Mouse (Mus musculus): ENCODE measurements around the gene B4galt4. TPM values are rescaled to one million over a fixed set of nuclear protein-coding genes. Genes with fewer than 3 reads are reported as not detected.
"Not testable (repeated sequence)": the region's sequence is repeated elsewhere in the genome, so short reads cannot be mapped to it uniquely, and the experiment has no call there.

The B4galt4 gene
- total and polyA plus RNA-seq, 3 experiments: not detected

DNA sequence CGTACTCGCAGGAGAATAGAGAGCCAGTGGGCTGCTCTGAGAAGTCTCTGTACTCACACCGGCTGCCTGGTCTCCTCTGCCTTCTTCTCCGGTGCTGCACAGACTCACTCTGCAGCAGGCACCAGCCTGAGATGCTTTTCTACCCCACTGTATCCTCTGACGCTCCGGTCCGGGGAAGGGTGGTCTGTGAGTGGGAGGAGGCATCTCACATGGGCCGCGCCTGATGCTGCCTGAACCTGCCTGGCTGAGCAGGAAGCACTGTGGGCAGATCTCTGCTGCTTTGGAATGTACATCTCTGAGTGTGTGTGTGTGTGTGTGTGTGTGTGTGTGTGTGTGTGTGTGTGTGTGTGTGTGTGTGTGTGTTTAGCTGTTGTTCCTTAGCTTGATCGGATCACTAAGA lies 58.0 kb downstream of the B4galt4 start, which contains the start of gene Upk1b:
Upk1b (minus strand) TSS at position 238 of the 400 bp plus-strand sequence.
- no peak within 1 kb of the TSS for H3K4me3 ChIP-seq (replicated peaks in 1 of 3; ENCODE audit: low read depth in 2 of 3, low read length in 2 of 3, poor library complexity in 1 of 3)
- H3K27ac ChIP-seq (ENCODE audit: insufficient read depth, low read depth): no peak within 1 kb of the TSS
- no peaks in the 10 kb centered on the region for H3K79me2 ChIP-seq (replicated peaks; ENCODE audit: control insufficient read depth, extremely low read depth, insufficient read depth, poor library complexity, severe bottlenecking)
- H3K36me3 ChIP-seq (replicated peaks in 1 of 2; ENCODE audit: control insufficient read depth in 1 of 2, insufficient read depth in 1 of 2, low read length in 1 of 2): no peaks in the 10 kb centered on the region
- H3K4me1 ChIP-seq (ENCODE audit: control insufficient read depth in 1 of 2, insufficient read depth in 2 of 2): peaks cover 3 to 7% of the 10 kb centered on the region in 2 experiments; a peak in 3 of 4 replicates
- H3K9me3 ChIP-seq (replicated peaks; ENCODE audit: low read length): no peaks in the 10 kb centered on the region
- H3K9ac ChIP-seq (ENCODE audit: insufficient read depth, low read depth): no peak within 1 kb of the TSS
- TF ChIP-seq JUND (conservative IDR thresholded peaks at IDR 0.05; ENCODE audit: low read depth, low read length): no peak
- no peak for TF ChIP-seq E2F4 (IDR thresholded peaks at IDR 0.05; ENCODE audit: insufficient replicate concordance, low read depth, low read length)
- no peak for TF ChIP-seq BHLHE40 (IDR thresholded peaks at IDR 0.05; ENCODE audit: low read depth, low read length)
- no peak for TF ChIP-seq POLR2AphosphoS2 (IDR thresholded peaks at IDR 0.05; ENCODE audit: low read depth, low read length)
- TF ChIP-seq UBTF (IDR thresholded peaks at IDR 0.05; ENCODE audit: low read depth, low read length): no peak
- no peak for TF ChIP-seq CHD1 (IDR thresholded peaks at IDR 0.05; ENCODE audit: low read depth, low read length)
- no peak for TF ChIP-seq USF1 (IDR thresholded peaks at IDR 0.05; ENCODE audit: low read depth, low read length)
- no peak for TF ChIP-seq RCOR1 (conservative IDR thresholded peaks at IDR 0.05; ENCODE audit: low read depth, low read length)
- no peak for TF ChIP-seq RAD21 (IDR thresholded peaks at IDR 0.05; ENCODE audit: low read depth, low read length)
- TF ChIP-seq ELF1 (IDR thresholded peaks at IDR 0.05; ENCODE audit: low read depth, low read length): no peak
- no peak for TF ChIP-seq ZNF384 (IDR thresholded peaks at IDR 0.05; ENCODE audit: low read depth, low read length)
- no peak for TF ChIP-seq CHD2 (IDR thresholded peaks at IDR 0.05; ENCODE audit: low read length)
- no peak for TF ChIP-seq NRF1 (IDR thresholded peaks at IDR 0.05; ENCODE audit: low read depth, low read length)
- TF ChIP-seq CTCF (conservative IDR thresholded peaks at IDR 0.05 in 1 of 2, IDR thresholded peaks at IDR 0.05 in 1 of 2; ENCODE audit: low read depth in 2 of 2, low read length in 2 of 2): no peak
- TF ChIP-seq MAFK (IDR thresholded peaks at IDR 0.05; ENCODE audit: insufficient replicate concordance, low read length): no peak
- TF ChIP-seq ZKSCAN1 (IDR thresholded peaks at IDR 0.05; ENCODE audit: borderline replicate concordance, low read depth, low read length): no peak
- no peak for TF ChIP-seq NELFE (IDR thresholded peaks at IDR 0.05; ENCODE audit: low read depth, low read length)
- no peak for TF ChIP-seq MXI1 (IDR thresholded peaks at IDR 0.05; ENCODE audit: low read depth, low read length)
- no peak for TF ChIP-seq MAZ (IDR thresholded peaks at IDR 0.05; ENCODE audit: low read depth, low read length)
- TF ChIP-seq SIN3A (IDR thresholded peaks at IDR 0.05; ENCODE audit: low read length): no peak
- dilution Hi-C loops (cut with MboI; ENCODE audit: extremely low pct_ligation_motif_present, extremely low pct_unique_long_range_greater_than_20kb, low sequenced_read_pairs) (no loop called here), in situ Hi-C loops (cut with MboI; ENCODE audit: low pct_ligation_motif_present, low pct_unique_long_range_greater_than_20kb, low sequenced_read_pairs) (no loop called here)
- H3K4me2 ChIP-seq (ENCODE audit: insufficient read depth, low read depth, poor library complexity, severe bottlenecking): no peak within 1 kb of the TSS
- H3K27me3 ChIP-seq (replicated peaks): no peaks in the 10 kb centered on the region
- no peak for DNase-seq (ENCODE audit: extremely low read depth)

DNA sequence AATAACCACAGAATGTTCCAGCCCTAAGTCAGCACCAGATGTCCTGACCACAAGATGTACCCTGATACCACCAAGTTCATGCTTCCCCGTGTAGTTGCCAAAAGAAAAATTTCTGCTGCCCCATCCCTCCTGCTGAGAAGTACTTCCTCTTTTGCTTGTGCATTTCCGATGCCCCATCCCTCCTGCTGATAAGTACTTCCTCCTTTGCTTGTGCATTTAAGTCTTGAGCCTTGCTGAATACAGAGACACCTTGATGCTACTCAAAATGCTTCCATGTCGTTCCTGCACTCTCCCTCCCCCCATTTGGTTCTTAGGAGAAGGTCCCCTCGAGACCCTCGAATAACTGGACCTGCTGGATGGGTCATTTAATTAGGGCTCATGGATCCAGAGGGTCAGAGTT lies 65.7 kb downstream of the B4galt4 start:
- H3K9me3 ChIP-seq (replicated peaks; ENCODE audit: low read length): peaks cover 12% of the 10 kb centered on the region
- H3K27ac ChIP-seq (ENCODE audit: insufficient read depth, low read depth); in situ Hi-C loops (cut with MboI; ENCODE audit: low pct_ligation_motif_present, low pct_unique_long_range_greater_than_20kb, low sequenced_read_pairs); H3K79me2 ChIP-seq (replicated peaks; ENCODE audit: control insufficient read depth, extremely low read depth, insufficient read depth, poor library complexity, severe bottlenecking); dilution Hi-C loops (cut with MboI; ENCODE audit: extremely low pct_ligation_motif_present, extremely low pct_unique_long_range_greater_than_20kb, low sequenced_read_pairs); H3K36me3 ChIP-seq (replicated peaks in 1 of 2; ENCODE audit: control insufficient read depth in 1 of 2, insufficient read depth in 1 of 2, low read length in 1 of 2); H3K4me2 ChIP-seq (ENCODE audit: insufficient read depth, low read depth, poor library complexity, severe bottlenecking); H3K4me1 ChIP-seq (ENCODE audit: control insufficient read depth in 1 of 2, insufficient read depth in 2 of 2); DNase-seq (ENCODE audit: extremely low read depth); H3K4me3 ChIP-seq (replicated peaks in 1 of 3; ENCODE audit: low read depth in 2 of 3, low read length in 2 of 3, poor library complexity in 1 of 3); H3K9ac ChIP-seq (ENCODE audit: insufficient read depth, low read depth); H3K27me3 ChIP-seq (replicated peaks): not testable (repeated sequence)

All from CH12.LX (cell line).